Mouse (Mus musculus) Patski (cell line): ENCODE measurements around the gene Crtc3. TPM values are rescaled to one million over a fixed set of nuclear protein-coding genes. Genes with fewer than 3 reads are reported as not detected.
A peak's percentile ranks its signal among the peaks of the same experiment; 100 is the strongest.

Experiments used
- ATAC-seq: fragments of 100-300 bp; one replicate; pipeline ENCODE4 v1.8.0; 2021
- CTCF ChIA-PET: fragments of 350-600 bp; sonication (Branson Sonifier 250); formaldehyde crosslinking; loops from one replicate; lab custom pipeline; 2022; ENCODE audit warnings: inconsistent platforms; lab: Charles Lee
- POLR2A ChIA-PET: fragments of 350-600 bp; sonication (Branson Sonifier 250); formaldehyde crosslinking; loops from one replicate; lab custom pipeline; 2022; ENCODE audit warnings: antibody characterized with exemption, inconsistent platforms; lab: Charles Lee
- DNase-seq: peaks from one replicate; pipeline ENCODE4 v3.0.0-alpha.2; 2011; ENCODE audit warnings: low read depth, low spot score
- H3K27me3 ChIP-seq: fragments of 371-371 bp; one replicate; pipeline ENCODE4 v1.5.1; 2021
- CTCF ChIP-seq: fragments of 100-300 bp; IDR thresholded peaks from one replicate; pipeline ENCODE4 v1.5.1; 2021
- in situ Hi-C: fragments of 300-500 bp; cut with MboI; formaldehyde crosslinking; loops from 3 replicates; pipeline ENCODE4 v1.11.1; 2018; ENCODE audit warnings: low pct_unique_long_range_greater_than_20kb, mixed read lengths
- polyA plus RNA-seq: library from polyadenylated mRNA; unstranded; gene quantifications from one replicate; pipeline ENCODE4 v1.2.3, GENCODE M21; 2021

Gene Crtc3
- polyA plus RNA-seq, result 25.6 TPM

GRCm38 (mm10) chr7:80688556-80689220 is at the start of gene Crtc3:
Crtc3 (minus strand) TSS chr7:80688877.
- DNase-seq (no peak), ATAC-seq (peak; percentile 74)
- ChIA-PET POLR2A (interaction anchor here (0.5 to 2.2 kb wide), 7 partner anchors 12 to 248 kb away, joined by 3 to 5 read pairs (median 3); no protein-coding TSS in a partner anchor), CTCF (interaction anchor here (1.0 to 1.4 kb wide), 2 partner anchors 11 to 67 kb away, joined by 3 to 4 read pairs; no protein-coding TSS in a partner anchor)
- TF ChIP-seq CTCF, result peak; percentile 39
- in situ Hi-C loops, result loop anchor here (5.0 to 25.0 kb wide), 3 partner anchors 54 to 301 kb away; partner anchors contain the start of gene Fes
- no peaks in the 10 kb centered on the region for H3K27me3 ChIP-seq

- no peak for ATAC-seq
- ChIA-PET POLR2A (no interaction called here), CTCF (interaction anchor here (1.0 to 1.9 kb wide), 4 partner anchors 11 to 113 kb away, joined by 3 to 7 read pairs (median 4); no protein-coding TSS in a partner anchor)
- in situ Hi-C loops, result loop anchor here (5.0 to 25.0 kb wide), 2 partner anchors 116 to 326 kb away; partner anchors contain the start of gene Alpk3
- DNase-seq, result no peak
- no peaks in the 10 kb centered on the region for H3K27me3 ChIP-seq
- TF ChIP-seq CTCF, result no peak
Measured at GRCm38 (mm10) chr7:80736199-80736598, 47.5 kb upstream of the Crtc3 start.

GRCm38 (mm10) chr7:80732986-80733385 is 44.3 kb upstream of the Crtc3 start:
- in situ Hi-C loops, result loop anchor here (25.0 kb wide), 1 partner anchor 329 kb away; the partner anchor contains the start of gene Alpk3

GRCm38 (mm10) chr7:80729662-80730061 is 41.0 kb upstream of the Crtc3 start:
- no peaks in the 10 kb centered on the region for H3K27me3 ChIP-seq
- TF ChIP-seq CTCF, result peak; percentile 98
- ATAC-seq (no peak), DNase-seq (no peak)
- ChIA-PET POLR2A (interaction anchor here (1.0 to 1.2 kb wide), 2 partner anchors 16 to 20 kb away, joined by 3 read pairs; no protein-coding TSS in a partner anchor), CTCF (interaction anchor here (1.2 to 2.9 kb wide), 8 partner anchors 9 to 131 kb away, joined by 3 to 23 read pairs (median 4); partner anchors contain the start of gene Zscan2)
- in situ Hi-C loops, result loop anchor here (25.0 kb wide), 1 partner anchor 333 kb away; the partner anchor contains the start of gene Alpk3

More at GRCm38 (mm10) chr7:80732986-80733385, 44.3 kb upstream of the Crtc3 start:
- POLR2A ChIA-PET, result no interaction called here
- no peak for TF ChIP-seq CTCF
- CTCF ChIA-PET, result no interaction called here
- DNase-seq (no peak), ATAC-seq (no peak)
- H3K27me3 ChIP-seq, result no peaks in the 10 kb centered on the region

- CTCF ChIA-PET, result interaction anchor here (1.1 kb wide), 1 partner anchor 136 kb away, joined by 3 read pairs; no protein-coding TSS in a partner anchor
- in situ Hi-C loops, result no loop called here
- TF ChIP-seq CTCF, result no peak
- no peaks in the 10 kb centered on the region for H3K27me3 ChIP-seq
- ATAC-seq (no peak), DNase-seq (no peak)
- POLR2A ChIA-PET, result no interaction called here
Measured at GRCm38 (mm10) chr7:80721041-80721440, 32.4 kb upstream of the Crtc3 start.

GRCm38 (mm10) chr7:80719582-80719981 is 30.9 kb upstream of the Crtc3 start:
- CTCF ChIA-PET, result interaction anchor here (0.8 kb wide), 1 partner anchor 11 kb away, joined by 3 read pairs; no protein-coding TSS in a partner anchor
- no peak for ATAC-seq
- DNase-seq, result no peak
- POLR2A ChIA-PET, result interaction anchor here (1.3 kb wide), 1 partner anchor 106 kb away, joined by 4 read pairs; no protein-coding TSS in a partner anchor
- in situ Hi-C loops, result no loop called here
- TF ChIP-seq CTCF, result no peak
- no peaks in the 10 kb centered on the region for H3K27me3 ChIP-seq

- no peaks in the 10 kb centered on the region for H3K27me3 ChIP-seq
- ChIA-PET POLR2A (interaction anchor here (1.3 kb wide), 1 partner anchor 105 kb away, joined by 4 read pairs; no protein-coding TSS in a partner anchor), CTCF (no interaction called here)
- TF ChIP-seq CTCF, result no peak
- in situ Hi-C loops, result no loop called here
- ATAC-seq (no peak), DNase-seq (no peak)
Measured at GRCm38 (mm10) chr7:80719038-80719437, 30.4 kb upstream of the Crtc3 start.

GRCm38 (mm10) chr7:80718471-80718870 is 29.8 kb upstream of the Crtc3 start:
- no peaks in the 10 kb centered on the region for H3K27me3 ChIP-seq
- ChIA-PET POLR2A (no interaction called here), CTCF (no interaction called here)
- no peak for TF ChIP-seq CTCF
- in situ Hi-C loops, result no loop called here
- DNase-seq, result no peak
- no peak for ATAC-seq

- POLR2A ChIA-PET, result interaction anchor here (0.6 kb wide), 1 partner anchor 115 kb away, joined by 3 read pairs; no protein-coding TSS in a partner anchor
- TF ChIP-seq CTCF, result no peak
- CTCF ChIA-PET, result no interaction called here
- DNase-seq (no peak), ATAC-seq (no peak)
- in situ Hi-C loops, result no loop called here
- no peaks in the 10 kb centered on the region for H3K27me3 ChIP-seq
Measured at GRCm38 (mm10) chr7:80716758-80717157, 28.1 kb upstream of the Crtc3 start.

GRCm38 (mm10) chr7:80715306-80715705 is 26.6 kb upstream of the Crtc3 start:
- TF ChIP-seq CTCF, result no peak
- ATAC-seq (peak; percentile 90), DNase-seq (peak; percentile 91)
- CTCF ChIA-PET, result no interaction called here
- in situ Hi-C loops, result no loop called here
- H3K27me3 ChIP-seq, result no peaks in the 10 kb centered on the region
- POLR2A ChIA-PET, result interaction anchor here (0.6 kb wide), 2 partner anchors 13 to 19 kb away, joined by 3 to 4 read pairs; no protein-coding TSS in a partner anchor
